Mouse (Mus musculus) intestine, embryonic 16.5 days (tissue): ENCODE measurements around the gene Olfr243. TPM values are rescaled to one million over a fixed set of nuclear protein-coding genes. Genes with fewer than 3 reads are reported as not detected.
"Not testable (repeated sequence)": the region's sequence is repeated elsewhere in the genome, so short reads cannot be mapped to it uniquely, and the experiment has no call there.

ENCODE experiments used
- ATAC-seq: fragments of 200-750 bp; cut with Nextera tagmentation; 2 replicates; pipeline ENCODE4 v1.8.0; 2017; ENCODE audit warnings: moderate TSS enrichment, moderate library complexity
- H3K27ac ChIP-seq: fragments of 300-500 bp; sonication (generic); 2 replicates; pipeline ENCODE4 v1.5.1; 2014; ENCODE audit warnings: mild to moderate bottlenecking, low read length
- H3K27me3 ChIP-seq: fragments of 300-500 bp; sonication (generic); replicated peaks from 2 replicates; pipeline ENCODE4 v1.6.1; 2014; ENCODE audit warnings: low read length, control low read depth, mixed read lengths; ENCODE audit not compliant: control insufficient read depth, insufficient read depth
- H3K36me3 ChIP-seq: fragments of 300-500 bp; sonication (generic); 2 replicates; pipeline ENCODE4 v1.6.1; 2014; ENCODE audit warnings: low read length, control low read depth; ENCODE audit not compliant: control insufficient read depth, insufficient read depth
- H3K4me1 ChIP-seq: fragments of 300-500 bp; sonication (generic); 2 replicates; pipeline ENCODE4 v1.6.1; 2014; ENCODE audit warnings: low read length, control low read depth, mixed read lengths; ENCODE audit not compliant: control insufficient read depth, insufficient read depth
- H3K4me2 ChIP-seq: fragments of 300-500 bp; sonication (generic); 2 replicates; pipeline ENCODE4 v1.6.1; 2014; ENCODE audit warnings: low read depth, low read length, control low read depth
- H3K4me3 ChIP-seq: fragments of 300-500 bp; sonication (generic); 2 replicates; pipeline ENCODE4 v1.5.1; 2014; ENCODE audit warnings: mild to moderate bottlenecking, low read length
- H3K9ac ChIP-seq: fragments of 300-500 bp; sonication (generic); 2 replicates; pipeline ENCODE4 v1.6.1; 2014; ENCODE audit warnings: low read depth, low read length
- H3K9me3 ChIP-seq: fragments of 300-500 bp; sonication (generic); 2 replicates; pipeline ENCODE4 v1.6.1; 2016; ENCODE audit warnings: low read length, control low read depth; ENCODE audit not compliant: control insufficient read depth
- WGBS: fragments of 180-500 bp; shearing (Covaris S2); extraction: QIAGEN DNeasy Blood & Tissue Kit; methylation state at CpG from one replicate; pipeline ENCODE4 v1.1.7; 2014; 5-methylcytosine and 5-hydroxymethylcytosine counted together
- polyA plus RNA-seq: library from polyadenylated mRNA; unstranded; fragments of >200 nt; fragmentation: Nextera tagmentation; extraction: Ambion mirVana; gene quantifications from 2 replicates; pipeline ENCODE4 v1.2.1, GENCODE M21; 2015

The Olfr243 gene
- polyA plus RNA-seq, 1 experiment from 2014 or later: not detected

DNA sequence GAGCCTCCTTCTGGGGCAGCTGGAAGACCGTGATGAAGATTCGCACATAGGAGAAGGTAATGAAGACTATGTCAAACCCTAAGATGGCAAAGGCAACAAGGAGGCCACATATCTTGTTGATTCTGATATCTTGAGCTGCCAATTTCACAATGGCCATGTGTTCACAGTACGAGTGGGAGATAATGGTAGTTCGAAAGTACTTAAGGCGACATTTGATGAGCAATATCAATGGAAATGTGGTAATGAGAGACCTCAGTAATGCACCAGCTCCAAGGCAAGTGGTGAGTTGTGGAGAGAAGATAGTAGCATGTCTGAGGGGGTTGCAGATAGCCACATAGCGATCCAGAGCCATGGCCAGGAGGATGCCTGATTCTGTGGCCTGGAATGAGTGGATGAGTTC, 53.2 kb downstream of the Olfr243 start:
- H3K27me3 ChIP-seq, H3K4me3 ChIP-seq, H3K4me2 ChIP-seq, H3K9ac ChIP-seq, H3K36me3 ChIP-seq, ATAC-seq, H3K4me1 ChIP-seq, H3K9me3 ChIP-seq, H3K27ac ChIP-seq: not testable (repeated sequence)
- WGBS: 93% methylated on average over 6 of the region's 6 CpGs

Other genes with a start within 250 kb of the Olfr243 start
- not detected in 2 replicates for gene Olfr608, start 244.8 kb upstream of the Olfr243 start, polyA plus RNA-seq
- gene Olfr609, start 216.6 kb upstream of the Olfr243 start, polyA plus RNA-seq: not detected in 2 replicates
- not detected in 2 replicates for gene Olfr610, start 202.5 kb upstream of the Olfr243 start, polyA plus RNA-seq
- gene Olfr611, start 193.8 kb upstream of the Olfr243 start, polyA plus RNA-seq: not detected in 2 replicates
- not detected in 2 replicates for gene Olfr612, start 172.0 kb upstream of the Olfr243 start, polyA plus RNA-seq
- gene Olfr613, start 166.6 kb upstream of the Olfr243 start, polyA plus RNA-seq: not detected in 2 replicates
- not detected in 2 replicates for gene Olfr615, start 158.6 kb upstream of the Olfr243 start, polyA plus RNA-seq
- gene Olfr616, start 145.5 kb upstream of the Olfr243 start, polyA plus RNA-seq: not detected in 2 replicates
- gene Olfr617, start 141.6 kb upstream of the Olfr243 start, polyA plus RNA-seq: not detected in 2 replicates
- gene Olfr618, start 124.6 kb upstream of the Olfr243 start, polyA plus RNA-seq: not detected in 2 replicates
- gene Olfr619, start 114.1 kb upstream of the Olfr243 start, polyA plus RNA-seq: not detected in 2 replicates
- gene Olfr620, start 102.1 kb upstream of the Olfr243 start, polyA plus RNA-seq: not detected in 2 replicates
- not detected in 2 replicates for gene Olfr622, start 72.0 kb upstream of the Olfr243 start, polyA plus RNA-seq
- not detected in 2 replicates for gene Olfr623, start 51.0 kb upstream of the Olfr243 start, polyA plus RNA-seq
- 0.04 and 0.06 TPM in 2 replicates for gene Olfr624, start 43.5 kb upstream of the Olfr243 start, polyA plus RNA-seq
- not detected in 2 replicates for gene Olfr625-ps1, start 32.0 kb upstream of the Olfr243 start, polyA plus RNA-seq
- gene Olfr628, start 15.7 kb downstream of the Olfr243 start, polyA plus RNA-seq: not detected in 2 replicates
- not detected in 2 replicates for gene Olfr629, start 30.3 kb downstream of the Olfr243 start, polyA plus RNA-seq
- not detected in 2 replicates for gene Olfr630, start 42.7 kb downstream of the Olfr243 start, polyA plus RNA-seq
- gene Olfr69, start 56.9 kb downstream of the Olfr243 start, polyA plus RNA-seq: not detected in 2 replicates
- not detected in 2 replicates for gene Olfr68, start 65.0 kb downstream of the Olfr243 start, polyA plus RNA-seq
- not detected in 2 replicates for gene Olfr67, start 77.2 kb downstream of the Olfr243 start, polyA plus RNA-seq
- 1,955 and 2,476 TPM in 2 replicates for gene Hbb-bt, start 99.3 kb downstream of the Olfr243 start, polyA plus RNA-seq
- gene Hbb-bs, start 113.4 kb downstream of the Olfr243 start, polyA plus RNA-seq: 6,207 and 7,496 TPM in 2 replicates
- not detected in 2 replicates for gene Hbb-bh2, start 125.8 kb downstream of the Olfr243 start, polyA plus RNA-seq
- gene Hbb-bh1, start 128.5 kb downstream of the Olfr243 start, polyA plus RNA-seq: 0.64 and 1.2 TPM in 2 replicates
- 30.0 and 42.2 TPM in 2 replicates for gene Hbb-y, start 138.5 kb downstream of the Olfr243 start, polyA plus RNA-seq
- gene Olfr66, start 171.6 kb downstream of the Olfr243 start, polyA plus RNA-seq: not detected in 2 replicates
- gene Olfr64, start 179.8 kb downstream of the Olfr243 start, polyA plus RNA-seq: not detected in 2 replicates
- gene Olfr65, start 188.8 kb downstream of the Olfr243 start, polyA plus RNA-seq: not detected in 2 replicates
- gene Olfr631, start 214.2 kb downstream of the Olfr243 start, polyA plus RNA-seq: not detected in 2 replicates
- not detected in 2 replicates for gene Olfr632, start 219.7 kb downstream of the Olfr243 start, polyA plus RNA-seq
- not detected in 2 replicates for gene Olfr633, start 229.8 kb downstream of the Olfr243 start, polyA plus RNA-seq